Mouse (Mus musculus): ENCODE measurements around the gene Dxo. TPM values are rescaled to one million over a fixed set of nuclear protein-coding genes. Genes with fewer than 3 reads are reported as not detected.

Dxo gene
- polyA plus RNA-seq, 1 experiment from 2014 or later: 32.2 TPM

DNA sequence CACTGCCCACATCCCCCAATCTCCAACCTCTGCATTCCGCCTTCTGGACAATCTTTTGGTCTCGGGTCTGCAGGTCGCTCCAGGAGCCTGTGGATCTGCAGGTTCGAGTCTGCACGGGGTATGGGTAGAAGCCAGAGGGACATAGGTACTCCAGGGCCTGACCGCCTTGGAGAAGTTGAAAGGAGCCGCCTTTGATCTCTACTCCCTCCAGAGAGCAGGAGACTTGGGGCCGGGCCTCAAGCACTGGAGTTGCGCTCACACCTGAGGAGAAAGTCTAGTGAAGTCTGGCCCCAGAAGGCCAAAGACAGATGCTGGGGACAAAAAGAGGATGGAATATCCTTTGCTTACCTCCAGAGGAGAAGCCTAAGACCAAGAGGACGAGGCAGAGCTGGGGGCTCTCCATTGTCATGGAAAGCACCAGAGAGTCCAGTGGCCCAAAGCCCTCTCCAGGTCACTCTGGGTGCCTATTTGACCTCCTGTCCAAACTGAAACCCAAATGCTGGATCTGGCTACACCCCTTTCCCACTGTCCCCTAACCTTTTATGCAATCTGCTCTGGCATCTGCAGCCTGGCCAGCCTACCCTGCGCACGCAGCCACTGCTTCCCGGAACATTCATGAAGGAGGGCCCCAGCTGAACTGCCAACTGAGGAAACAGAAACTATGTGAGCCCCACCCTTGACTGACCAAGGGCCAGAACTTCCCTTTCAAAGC is 25.0 kb downstream of the Dxo start:
- peak; percentile 71 for ATAC-seq (ENCODE audit: low FRiP score, low TSS enrichment)
- Histone ChIP-seq H3K4me2 (replicated peaks; ENCODE audit: low read depth) (no peak overlapping the region), H3K4me1 (replicated peaks; ENCODE audit: control insufficient read depth, insufficient read depth) (no peaks in the 10 kb centered on the region), H3K9me3 (ENCODE audit: control insufficient read depth, low read length) (no peaks in the 10 kb centered on the region), H3K27ac (replicated peaks) (no peak overlapping the region), H3K27me3 (ENCODE audit: control insufficient read depth, insufficient read depth, low read length) (no peaks in the 10 kb centered on the region), H3K9ac (ENCODE audit: low read length) (no peak overlapping the region), H3K36me3 (ENCODE audit: control insufficient read depth, insufficient read depth, low read length) (no peaks in the 10 kb centered on the region), H3K4me3 (ENCODE audit: low read depth, low read length) (no peak overlapping the region)
- WGBS: 47% methylated on average over 13 of the region's 13 CpGs
- DNase-seq (ENCODE audit: low spot score): peak; percentile 76
- TF ChIP-seq CTCF (IDR thresholded peaks at IDR 0.05; ENCODE audit: low read depth): no peak
- TF ChIP-seq EP300 (optimal IDR thresholded peaks at IDR 0.05): no peak

- Histone ChIP-seq H3K4me1 (replicated peaks; ENCODE audit: control insufficient read depth, insufficient read depth) (no peaks in the 10 kb centered on the region), H3K4me3 (ENCODE audit: low read depth, low read length) (no peak within 1 kb of the TSS), H3K4me2 (replicated peaks; ENCODE audit: low read depth) (no peak within 1 kb of the TSS), H3K27me3 (ENCODE audit: control insufficient read depth, insufficient read depth, low read length) (no peaks in the 10 kb centered on the region), H3K36me3 (ENCODE audit: control insufficient read depth, insufficient read depth, low read length) (no peaks in the 10 kb centered on the region), H3K9ac (ENCODE audit: low read length) (no peak within 1 kb of the TSS; the same call in 1 of the 2 replicates), H3K27ac (replicated peaks) (peak within 1 kb of the TSS; percentile 35; the same call in 1 of the 2 replicates), H3K9me3 (ENCODE audit: control insufficient read depth, low read length) (no peaks in the 10 kb centered on the region)
- ATAC-seq (ENCODE audit: low FRiP score, low TSS enrichment): peak; percentile 53; the same call in 1 of the 2 replicates
- WGBS: 37% methylated on average over 8 of the region's 8 CpGs
- no peak for DNase-seq (ENCODE audit: low spot score)
- TF ChIP-seq EP300 (optimal IDR thresholded peaks at IDR 0.05) (no peak), CTCF (IDR thresholded peaks at IDR 0.05; ENCODE audit: low read depth) (no peak)
Measured at GRCm38 (mm10) chr17:34862416-34863081, 25.7 kb downstream of the Dxo start, which contains the start of gene Cfb. Cfb (minus strand) TSS chr17:34862518.

GRCm38 (mm10) chr17:34865981-34866380 is 29.2 kb downstream of the Dxo start:
- Histone ChIP-seq H3K9ac (ENCODE audit: low read length) (no peak overlapping the region), H3K4me3 (ENCODE audit: low read depth, low read length) (no peak overlapping the region), H3K36me3 (ENCODE audit: control insufficient read depth, insufficient read depth, low read length) (no peaks in the 10 kb centered on the region), H3K4me2 (replicated peaks; ENCODE audit: low read depth) (no peak overlapping the region), H3K27me3 (ENCODE audit: control insufficient read depth, insufficient read depth, low read length) (no peaks in the 10 kb centered on the region), H3K9me3 (ENCODE audit: control insufficient read depth, low read length) (no peaks in the 10 kb centered on the region), H3K4me1 (replicated peaks; ENCODE audit: control insufficient read depth, insufficient read depth) (no peaks in the 10 kb centered on the region), H3K27ac (replicated peaks) (no peak overlapping the region)
- DNase-seq (ENCODE audit: low spot score) (no peak), ATAC-seq (ENCODE audit: low FRiP score, low TSS enrichment) (no peak)
- WGBS: 51% methylated on average over 7 of the region's 7 CpGs
- no peak for TF ChIP-seq EP300 (optimal IDR thresholded peaks at IDR 0.05)
- TF ChIP-seq CTCF (IDR thresholded peaks at IDR 0.05; ENCODE audit: low read depth): no peak

- 77% methylated on average over 6 of the region's 6 CpGs for WGBS
- Histone ChIP-seq H3K36me3 (ENCODE audit: control insufficient read depth, insufficient read depth, low read length) (no peaks in the 10 kb centered on the region), H3K9ac (ENCODE audit: low read length) (no peak overlapping the region), H3K9me3 (ENCODE audit: control insufficient read depth, low read length) (no peaks in the 10 kb centered on the region), H3K4me2 (replicated peaks; ENCODE audit: low read depth) (no peak overlapping the region), H3K4me1 (replicated peaks; ENCODE audit: control insufficient read depth, insufficient read depth) (no peaks in the 10 kb centered on the region), H3K27ac (replicated peaks) (no peak overlapping the region), H3K27me3 (ENCODE audit: control insufficient read depth, insufficient read depth, low read length) (no peaks in the 10 kb centered on the region), H3K4me3 (ENCODE audit: low read depth, low read length) (no peak overlapping the region)
- TF ChIP-seq EP300 (optimal IDR thresholded peaks at IDR 0.05) (no peak), CTCF (IDR thresholded peaks at IDR 0.05; ENCODE audit: low read depth) (no peak)
- no peak for DNase-seq (ENCODE audit: low spot score)
- ATAC-seq (ENCODE audit: low FRiP score, low TSS enrichment): no peak
Measured at GRCm38 (mm10) chr17:34874321-34874720, 37.5 kb downstream of the Dxo start.

- Histone ChIP-seq H3K4me2 (replicated peaks; ENCODE audit: low read depth) (no peak within 1 kb of the TSS), H3K27me3 (ENCODE audit: control insufficient read depth, insufficient read depth, low read length) (no peaks in the 10 kb centered on the region)
Measured at GRCm38 (mm10) chr17:34879336-34879879, 42.6 kb downstream of the Dxo start, which contains the start of gene Zbtb12. Zbtb12 (plus strand) TSS chr17:34879483.

More at GRCm38 (mm10) chr17:34879336-34879879, 42.6 kb downstream of the Dxo start, which contains the start of gene Zbtb12:
- Histone ChIP-seq H3K9me3 (ENCODE audit: control insufficient read depth, low read length) (no peaks in the 10 kb centered on the region), H3K27ac (replicated peaks) (no peak within 1 kb of the TSS), H3K4me3 (ENCODE audit: low read depth, low read length) (no peak within 1 kb of the TSS), H3K4me1 (replicated peaks; ENCODE audit: control insufficient read depth, insufficient read depth) (no peaks in the 10 kb centered on the region), H3K36me3 (ENCODE audit: control insufficient read depth, insufficient read depth, low read length) (no peaks in the 10 kb centered on the region), H3K9ac (ENCODE audit: low read length) (no peak within 1 kb of the TSS)
- ATAC-seq (ENCODE audit: low FRiP score, low TSS enrichment): no peak
- no peak for TF ChIP-seq EP300 (optimal IDR thresholded peaks at IDR 0.05)
- TF ChIP-seq CTCF (IDR thresholded peaks at IDR 0.05; ENCODE audit: low read depth): no peak
- 59% methylated on average over 11 of the region's 11 CpGs for WGBS
- no peak for DNase-seq (ENCODE audit: low spot score)

Measured in stomach, postnatal 0 days (tissue).